14 mouse cellular contexts compared by ENCODE assay signal in genomic region chr2:135561716-135562115, GRCm38 (mm10).
A peak's percentile ranks its signal among the peaks of the same experiment; 100 is the strongest.
DNase-seq lines count a peak whose midpoint lies in the region; ATAC-seq and TF ChIP-seq lines count a peak whose summit lies in the region.
"Had no signal": no experiment of that assay in that cellular context is flagged by ENCODE, and none has a peak within 500 bp of the region (broad histone marks: within the 10 kb centered on the region; RNA-seq: fewer than 3 reads in every experiment).

No protein-coding gene starts in this region.

- peak; percentile 97 for TF ChIP-seq EP300 in heart, postnatal 0 days (IDR thresholded peaks at IDR 0.05; ENCODE audit: low read depth)
- peak; percentile 98 for TF ChIP-seq EP300 in lung, postnatal 0 days (IDR thresholded peaks at IDR 0.05)

- TF ChIP-seq CTCF in heart, postnatal 0 days (IDR thresholded peaks at IDR 0.05; ENCODE audit: low read depth): no peak
- no peak for TF ChIP-seq CTCF in lung, postnatal 0 days (IDR thresholded peaks at IDR 0.05)
- TF ChIP-seq CTCF in left cerebral cortex, adult 2 months (IDR thresholded peaks at IDR 0.05): no peak

- no peak overlapping the region for H3K4me3 ChIP-seq in heart, postnatal 0 days (ENCODE audit: low read depth, low read length)
- no peak overlapping the region for H3K4me3 ChIP-seq in lung, postnatal 0 days (ENCODE audit: low read depth, low read length)
- H3K4me3 ChIP-seq in left cerebral cortex, adult 2 months: no peak overlapping the region
- H3K4me3 ChIP-seq: hindbrain, embryonic 13.5 days; layer of hippocampus, adult 2 months; limb, embryonic 10.5 days; midbrain, embryonic 13.5 days; stomach, embryonic 15.5 days had no signal

- peak; percentile 41 for DNase-seq in adrenal gland, adult 8-10 months
- DNase-seq in adrenal gland, adult 18-20 months (ENCODE audit: low spot score in 2 of 2): no peak
- DNase-seq in MN1 (ENCODE audit: low spot score): peak; percentile 52
- no peak for DNase-seq in heart, postnatal 0 days (ENCODE audit: low spot score)
- peak; percentile 67 for DNase-seq in lung, postnatal 0 days (ENCODE audit: low spot score)
- no peak for DNase-seq in thymus, postnatal 0 days (ENCODE audit: low spot score)
- DNase-seq in right cerebral cortex, postnatal 36 days (ENCODE audit: low spot score in 2 of 2): no peak
- DNase-seq in left cerebral cortex, adult 2 months (ENCODE audit: extremely low spot score in 1 of 2, low spot score in 2 of 2): no peak
- DNase-seq: forebrain, postnatal 0 days had no signal

- no peaks in the 10 kb centered on the region for H3K9me3 ChIP-seq in heart, postnatal 0 days (replicated peaks; ENCODE audit: control insufficient read depth, low read length)
- no peaks in the 10 kb centered on the region for H3K9me3 ChIP-seq in lung, postnatal 0 days (ENCODE audit: low read length)
- H3K9me3 ChIP-seq: hindbrain, embryonic 13.5 days; limb, embryonic 10.5 days; midbrain, embryonic 13.5 days; stomach, embryonic 15.5 days had no signal

- intact Hi-C loops in left cerebral cortex, adult 2 months (cut with DNase I): no loop called here

- no peak overlapping the region for H3K4me2 ChIP-seq in heart, postnatal 0 days (ENCODE audit: low read depth, low read length)
- no peak overlapping the region for H3K4me2 ChIP-seq in lung, postnatal 0 days (replicated peaks; ENCODE audit: low read depth, low read length)
- H3K4me2 ChIP-seq: hindbrain, embryonic 13.5 days; midbrain, embryonic 13.5 days; stomach, embryonic 15.5 days had no signal

- 37% methylated on average over 7 of the region's 7 CpGs for WGBS in heart, postnatal 0 days
- WGBS in lung, postnatal 0 days: 35% methylated on average over 7 of the region's 7 CpGs

- no peak overlapping the region for H3K9ac ChIP-seq in heart, postnatal 0 days (replicated peaks; ENCODE audit: low read depth, low read length)
- no peak overlapping the region for H3K9ac ChIP-seq in lung, postnatal 0 days (replicated peaks; ENCODE audit: low read depth)
- H3K9ac ChIP-seq: forebrain, postnatal 0 days; hindbrain, embryonic 13.5 days; midbrain, embryonic 13.5 days; stomach, embryonic 15.5 days had no signal

- no peaks in the 10 kb centered on the region for H3K36me3 ChIP-seq in heart, postnatal 0 days (replicated peaks; ENCODE audit: control insufficient read depth, insufficient read depth, low read length)
- H3K36me3 ChIP-seq in lung, postnatal 0 days (ENCODE audit: insufficient read depth, low read length): no peaks in the 10 kb centered on the region
- H3K36me3 ChIP-seq: hindbrain, embryonic 13.5 days; limb, embryonic 10.5 days; midbrain, embryonic 13.5 days; stomach, embryonic 15.5 days had no signal

- no peaks in the 10 kb centered on the region; the same call in 1 of the 2 replicates for H3K4me1 ChIP-seq in heart, postnatal 0 days (ENCODE audit: control insufficient read depth, insufficient read depth)
- peaks cover 6% of the 10 kb centered on the region; the same call in 1 of the 2 replicates for H3K4me1 ChIP-seq in lung, postnatal 0 days (ENCODE audit: insufficient read depth, low read depth, low read length)
- H3K4me1 ChIP-seq: hindbrain, embryonic 13.5 days; limb, embryonic 10.5 days; midbrain, embryonic 13.5 days; stomach, embryonic 15.5 days had no signal

- peak overlapping the region; percentile 85 for H3K27ac ChIP-seq in heart, postnatal 0 days (ENCODE audit: low read depth)
- peak overlapping the region; percentile 57; the same call in 1 of the 2 replicates for H3K27ac ChIP-seq in lung, postnatal 0 days (ENCODE audit: low read length)
- H3K27ac ChIP-seq in left cerebral cortex, adult 2 months: no peak overlapping the region
- H3K27ac ChIP-seq: hindbrain, embryonic 13.5 days; layer of hippocampus, adult 2 months; limb, embryonic 10.5 days; midbrain, embryonic 13.5 days; stomach, embryonic 15.5 days had no signal

- peak; percentile 45 for ATAC-seq in heart, postnatal 0 days (ENCODE audit: insufficient read depth, low read depth)
- ATAC-seq in lung, postnatal 0 days: peak; percentile 63
- ATAC-seq: midbrain, embryonic 13.5 days had no signal

- no peaks in the 10 kb centered on the region for H3K27me3 ChIP-seq in heart, postnatal 0 days (ENCODE audit: control insufficient read depth, insufficient read depth, low read length)
- no peaks in the 10 kb centered on the region for H3K27me3 ChIP-seq in lung, postnatal 0 days (replicated peaks; ENCODE audit: insufficient read depth, low read length)
- H3K27me3 ChIP-seq: hindbrain, embryonic 13.5 days; midbrain, embryonic 13.5 days; stomach, embryonic 15.5 days had no signal

Comparison
In these comparisons a context has a peak if more than half of its experiments do, and no peak if none do; other contexts are left out.
1. DNase-seq: peak in adrenal gland, adult 8-10 months (single experiment), MN1 (single experiment) and lung, postnatal 0 days (single experiment); none in adrenal gland, adult 18-20 months (0 of 2), heart, postnatal 0 days (single experiment), thymus, postnatal 0 days (single experiment), right cerebral cortex, postnatal 36 days (0 of 2) and left cerebral cortex, adult 2 months (0 of 2).